Mouse (Mus musculus): ENCODE results near the gene 4930469K13Rik. TPM values are rescaled to one million over a fixed set of nuclear protein-coding genes. Genes with fewer than 3 reads are reported as not detected.

4930469K13Rik gene
- total RNA-seq, 2 experiments from 2014 or later = not detected

DNA sequence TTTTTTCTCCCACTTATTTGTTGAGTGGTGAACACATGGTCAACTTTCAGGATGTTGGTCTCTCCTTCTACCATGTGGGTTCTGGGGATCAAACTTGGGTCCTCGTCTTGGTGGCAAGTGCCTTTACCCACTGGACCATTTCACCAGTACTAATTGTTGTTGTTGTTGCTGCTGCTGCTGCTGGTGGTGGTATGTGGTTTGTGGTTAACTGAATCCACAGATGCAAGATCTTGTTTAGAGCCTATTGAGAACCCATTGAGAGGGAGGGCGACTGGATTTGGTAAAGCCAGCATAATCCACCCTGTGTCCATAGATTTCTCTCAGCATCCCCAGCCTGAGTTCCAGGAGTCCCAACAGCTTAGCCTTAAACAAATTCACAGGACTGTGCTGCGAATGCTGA lies 97.9 kb downstream of the 4930469K13Rik start:
- ATAC-seq (replicated peaks; ENCODE audit: low FRiP score, poor library complexity, severe bottlenecking) = no peak

DNA sequence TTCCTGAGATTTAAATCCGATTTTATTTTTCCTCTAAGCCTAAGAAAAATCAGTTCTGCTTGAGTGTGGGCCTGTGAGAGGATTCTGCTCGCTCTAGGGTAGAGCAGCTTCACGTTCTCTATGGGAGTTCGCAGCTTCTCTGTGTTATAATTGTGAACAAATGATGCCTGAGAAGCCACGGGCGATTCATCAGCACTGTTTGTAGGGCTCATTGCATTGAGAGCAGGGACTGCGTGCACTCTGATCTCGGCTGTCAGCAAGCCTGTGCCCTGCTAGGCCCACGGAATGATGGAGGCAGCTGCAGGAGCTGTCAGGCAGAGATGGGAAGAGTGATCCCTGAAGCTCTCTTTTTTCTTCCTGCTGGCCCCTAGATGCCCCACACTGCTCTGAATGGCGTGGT lies 100.1 kb downstream of the 4930469K13Rik start:
- ATAC-seq (replicated peaks; ENCODE audit: low FRiP score, poor library complexity, severe bottlenecking) = no peak

DNA sequence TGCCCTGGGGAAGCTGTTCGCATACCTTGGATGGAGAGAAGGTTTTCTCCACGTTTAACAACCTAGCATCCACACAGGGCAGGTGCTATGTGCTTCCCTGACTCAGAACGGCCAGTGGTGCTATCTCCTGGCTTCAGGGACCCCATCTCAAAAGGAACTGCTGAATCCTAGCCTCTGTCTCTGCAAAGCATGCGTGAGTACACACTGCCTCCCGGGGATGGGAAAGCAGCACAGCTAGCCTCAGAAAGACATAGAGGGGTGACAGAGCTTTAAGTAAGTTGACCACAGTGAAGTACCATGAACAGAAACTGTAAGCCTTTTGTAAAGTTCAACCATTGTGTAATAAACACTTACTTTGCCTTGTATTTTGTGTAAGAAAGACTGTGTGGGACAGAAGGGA lies 104.9 kb downstream of the 4930469K13Rik start:
- no peak for ATAC-seq (replicated peaks; ENCODE audit: low FRiP score, poor library complexity, severe bottlenecking)

DNA sequence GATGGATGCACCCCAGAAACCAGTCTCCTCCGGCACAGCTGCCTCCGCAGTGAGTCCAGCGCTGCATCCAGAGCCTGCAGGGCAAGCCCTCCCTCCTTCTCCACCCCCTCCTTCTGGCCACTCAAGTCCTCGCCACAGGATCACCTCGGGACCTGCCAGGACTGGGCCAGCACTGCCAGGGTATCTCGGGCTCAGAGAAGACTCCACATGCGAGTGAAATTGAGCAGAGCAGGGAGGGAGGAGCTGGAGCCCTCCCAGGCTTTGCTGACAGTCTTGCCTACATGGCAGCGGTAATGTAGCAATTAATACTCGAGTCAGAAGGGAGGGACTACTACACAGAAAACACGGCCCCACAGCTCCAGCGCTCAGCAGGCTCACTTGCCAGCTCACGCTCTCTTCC lies 105.4 kb downstream of the 4930469K13Rik start, which contains the start of gene Kcnip1:
Gene Kcnip1 (minus strand): TSS at position 215 of the 400 bp plus-strand sequence.
- ATAC-seq (replicated peaks; ENCODE audit: low FRiP score, poor library complexity, severe bottlenecking) = no peak

DNA sequence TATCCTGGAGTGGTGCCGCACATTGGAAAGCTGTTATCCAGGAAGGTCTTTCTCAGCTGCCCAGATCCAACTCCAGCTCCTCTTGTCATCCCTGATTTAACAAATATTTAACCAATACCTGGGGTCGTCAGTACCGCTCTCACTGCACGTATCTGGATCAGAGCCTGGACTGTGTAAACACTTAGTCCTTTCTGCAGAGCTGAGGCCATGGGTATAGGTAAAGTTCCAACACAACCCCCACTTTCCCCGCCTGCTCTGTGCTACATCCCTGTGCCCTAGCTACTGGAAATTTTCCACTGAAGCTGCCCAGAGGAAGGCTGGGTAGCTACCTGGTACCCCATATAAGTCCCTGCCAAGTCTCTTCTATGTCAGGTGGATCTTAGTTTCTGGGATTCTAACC lies 108.4 kb downstream of the 4930469K13Rik start:
- no peak for ATAC-seq (replicated peaks; ENCODE audit: low FRiP score, poor library complexity, severe bottlenecking)

DNA sequence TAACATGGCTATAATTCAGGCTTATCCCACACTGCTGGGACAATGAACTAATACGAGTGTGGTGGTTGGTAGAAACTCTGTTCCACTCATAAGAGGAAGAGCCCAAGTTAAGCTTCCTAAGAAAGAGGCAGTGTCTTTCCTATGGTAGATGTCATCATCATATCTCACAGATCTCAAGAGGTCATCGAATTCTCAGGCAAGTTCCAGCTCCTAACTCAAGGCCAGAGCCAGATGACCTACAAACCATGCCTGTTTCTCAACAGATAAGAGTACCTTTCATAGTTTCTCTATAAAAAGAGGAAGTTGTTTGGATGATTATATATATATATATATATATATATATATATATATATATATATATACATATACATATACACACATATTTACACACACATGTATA lies 111.8 kb downstream of the 4930469K13Rik start:
- no peak for ATAC-seq (replicated peaks; ENCODE audit: low FRiP score, poor library complexity, severe bottlenecking)

DNA sequence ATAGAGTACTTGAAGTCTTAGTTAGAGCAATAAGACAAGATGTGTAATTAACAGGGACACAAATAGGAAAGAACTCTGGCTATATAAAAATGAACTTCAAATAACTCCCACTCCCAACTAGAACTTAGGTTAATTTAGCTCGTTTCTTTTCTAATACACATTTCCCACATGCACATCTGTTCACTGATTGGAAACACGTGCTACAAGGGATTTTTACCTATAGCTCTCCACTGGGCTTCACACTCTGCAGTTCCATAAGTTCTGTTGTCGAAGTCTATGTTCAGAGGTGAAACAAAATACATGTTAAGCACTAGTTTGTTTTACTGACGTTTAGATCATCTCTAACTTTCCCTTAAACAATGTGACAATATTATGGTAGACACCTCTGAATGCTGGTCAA lies 118.2 kb downstream of the 4930469K13Rik start:
- ATAC-seq (replicated peaks; ENCODE audit: low FRiP score, poor library complexity, severe bottlenecking) = no peak

DNA sequence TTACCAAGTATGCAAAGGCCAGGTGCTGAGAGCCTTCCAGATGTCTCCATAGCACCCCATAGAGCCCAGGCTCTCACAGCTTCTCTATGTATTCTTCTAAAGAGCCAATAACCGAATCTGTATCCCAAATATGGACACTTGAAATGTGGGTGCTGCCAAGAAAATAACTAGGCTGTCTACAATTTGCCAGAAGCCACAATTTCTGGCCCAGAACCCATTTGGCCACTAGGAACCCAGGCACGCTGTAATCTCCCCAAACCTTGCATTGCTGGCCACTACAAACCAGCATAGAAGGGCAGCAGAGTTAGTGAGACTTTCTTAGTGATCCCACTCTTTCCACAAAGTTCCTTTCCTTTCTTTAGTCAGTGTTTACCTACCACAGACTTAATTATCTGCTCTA lies 123.2 kb downstream of the 4930469K13Rik start:
- ATAC-seq (replicated peaks; ENCODE audit: low FRiP score, poor library complexity, severe bottlenecking) = no peak

DNA sequence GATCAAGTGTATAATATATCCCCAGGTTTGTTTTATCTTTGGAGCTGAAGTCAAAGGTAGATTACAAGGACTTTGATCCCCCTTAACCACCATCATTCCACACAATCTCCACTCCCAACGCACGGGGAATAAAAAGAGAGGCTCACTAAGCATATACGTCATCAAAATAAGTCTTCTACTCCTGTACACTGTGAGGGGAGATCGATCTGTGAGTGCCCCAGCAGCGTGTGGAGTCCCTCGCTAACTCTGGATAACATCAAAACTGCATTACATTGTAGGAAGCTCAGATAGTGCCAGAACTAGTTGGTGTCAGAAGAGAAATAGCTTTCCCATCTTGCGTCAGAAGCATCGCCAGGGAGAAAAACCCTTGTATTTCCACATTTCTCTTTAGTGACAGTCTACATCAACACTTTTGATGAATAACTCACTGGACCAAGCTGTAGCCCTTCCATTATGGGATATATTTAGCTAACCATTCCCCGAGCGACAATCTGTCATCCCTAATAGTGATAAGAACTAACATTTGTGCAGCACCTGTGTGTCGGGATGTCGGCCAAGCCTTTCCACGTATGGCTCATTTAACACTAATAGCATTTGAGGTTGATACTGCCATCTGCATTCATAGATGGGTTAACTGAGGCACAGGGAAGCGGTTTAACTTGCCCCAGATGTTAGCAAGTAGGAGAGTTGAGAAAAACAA lies 123.9 kb downstream of the 4930469K13Rik start:
- ATAC-seq (replicated peaks; ENCODE audit: low FRiP score, poor library complexity, severe bottlenecking) = no peak

DNA sequence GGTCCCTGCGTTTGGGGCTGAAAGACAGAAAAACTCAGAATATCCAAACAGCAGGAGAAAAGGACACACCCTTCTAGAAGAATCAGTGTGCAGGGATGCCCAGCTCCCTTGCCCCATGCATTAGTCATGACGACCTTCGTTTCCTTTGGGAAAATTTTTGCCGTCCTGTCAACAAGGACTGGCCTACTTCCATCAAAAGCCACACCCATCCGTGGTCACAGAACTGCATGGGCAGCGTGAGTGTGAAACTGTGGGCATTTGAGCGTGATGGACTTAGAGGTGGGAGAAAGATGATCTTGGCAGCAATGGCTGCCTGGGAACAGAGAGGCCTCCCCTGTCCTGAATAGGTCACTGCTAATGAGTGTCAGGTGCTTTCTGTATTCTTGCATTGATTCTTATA lies 126.2 kb downstream of the 4930469K13Rik start:
- ATAC-seq (replicated peaks; ENCODE audit: low FRiP score, poor library complexity, severe bottlenecking) = no peak

DNA sequence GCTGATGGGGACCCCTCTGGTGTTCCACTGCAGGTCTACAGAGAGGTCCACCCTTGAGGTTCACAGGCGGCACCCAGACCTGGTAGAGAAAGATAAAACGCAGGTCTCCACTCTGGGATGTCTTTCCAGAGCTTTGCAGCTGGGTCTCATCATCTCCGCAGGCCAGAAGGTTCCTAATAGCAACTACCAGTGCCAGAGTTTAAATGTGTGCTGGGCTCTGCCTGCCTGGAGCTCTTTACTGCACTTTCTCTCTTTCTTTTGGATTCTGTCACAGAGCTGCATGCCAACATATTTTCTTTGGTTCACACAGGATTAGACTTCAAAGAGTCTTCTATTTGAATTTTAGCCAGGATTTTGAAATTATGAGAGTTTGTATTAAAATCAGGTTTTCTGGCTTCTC lies 129.2 kb downstream of the 4930469K13Rik start:
- ATAC-seq (replicated peaks; ENCODE audit: low FRiP score, poor library complexity, severe bottlenecking) = no peak

DNA sequence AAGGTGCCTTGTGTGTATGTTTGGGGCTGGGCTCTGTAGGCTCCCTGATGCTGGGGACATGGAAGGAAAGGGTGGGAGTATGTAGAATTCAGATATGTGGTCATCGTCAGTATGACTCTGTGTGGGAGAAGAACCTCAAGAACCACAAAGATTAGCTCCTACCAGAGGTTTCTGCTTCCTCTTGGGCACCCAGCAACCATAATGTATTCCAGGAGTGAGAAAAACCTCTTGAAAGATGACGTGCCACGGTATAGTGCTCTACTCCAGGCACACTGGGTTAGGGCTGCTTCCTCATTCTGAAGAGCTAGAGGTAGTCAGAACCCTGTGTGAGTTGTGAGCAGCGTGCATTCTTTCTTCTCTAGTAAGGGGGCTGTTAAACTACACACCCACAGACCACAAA lies 130.6 kb downstream of the 4930469K13Rik start:
- ATAC-seq (replicated peaks; ENCODE audit: low FRiP score, poor library complexity, severe bottlenecking) = no peak

DNA sequence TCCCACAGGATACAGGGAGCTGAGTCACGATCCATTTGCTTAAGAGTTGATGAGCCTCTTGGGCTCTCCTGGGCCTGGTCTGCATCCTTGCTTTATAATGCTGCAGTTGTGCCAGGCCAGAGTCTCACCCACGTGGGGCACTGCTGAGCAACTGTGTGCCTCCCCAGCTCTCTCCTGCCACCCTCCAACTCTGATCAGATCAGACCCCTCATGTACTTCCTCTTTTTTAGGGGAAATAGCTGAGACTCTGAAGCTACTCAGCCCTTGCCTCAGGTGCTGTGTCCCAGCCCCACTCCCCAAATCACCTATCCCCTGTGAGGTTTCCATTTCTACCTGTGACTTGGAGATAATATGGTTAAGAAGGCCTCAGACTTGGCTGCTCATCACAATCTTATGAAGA lies 133.0 kb downstream of the 4930469K13Rik start:
- no peak for ATAC-seq (replicated peaks; ENCODE audit: low FRiP score, poor library complexity, severe bottlenecking)

DNA sequence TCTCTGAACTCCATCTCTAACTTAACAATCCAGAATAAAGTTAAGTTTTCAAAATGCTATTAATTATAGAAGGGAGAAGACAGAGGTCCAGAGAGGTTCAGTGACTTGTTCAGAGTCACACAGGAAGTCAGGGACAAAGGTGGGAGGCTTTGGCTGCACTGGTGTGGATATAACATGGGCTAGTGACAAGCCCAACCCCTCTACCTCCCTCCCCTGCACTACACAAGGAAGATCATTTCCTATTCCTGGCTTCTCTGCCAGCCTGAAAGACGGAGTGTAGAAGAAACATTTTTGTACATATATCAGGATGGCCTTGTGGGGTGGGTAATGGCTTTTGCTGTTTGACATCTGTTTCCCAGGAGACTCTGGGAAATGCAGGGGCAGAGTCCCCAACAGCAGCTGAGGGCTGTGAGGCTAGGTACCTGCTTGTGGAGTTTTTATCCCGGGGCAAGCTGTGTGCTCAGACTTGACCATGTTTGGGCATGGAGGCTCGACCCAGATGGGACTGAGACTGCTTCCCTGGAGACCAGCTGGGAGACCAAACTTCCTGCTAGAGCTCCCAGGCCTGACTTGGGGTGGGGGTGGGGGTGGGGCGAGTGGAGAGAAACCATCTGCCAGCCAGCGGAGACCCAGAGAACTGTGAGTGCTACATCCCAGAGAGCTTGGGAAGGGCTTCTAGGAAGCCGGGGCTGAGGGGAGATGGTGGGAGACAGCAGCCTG lies 135.5 kb downstream of the 4930469K13Rik start, which contains the start of gene Kcnmb1:
Gene Kcnmb1 (plus strand): TSS at position 326 of the 720 bp plus-strand sequence.
- ATAC-seq (replicated peaks; ENCODE audit: low FRiP score, poor library complexity, severe bottlenecking) = no peak

DNA sequence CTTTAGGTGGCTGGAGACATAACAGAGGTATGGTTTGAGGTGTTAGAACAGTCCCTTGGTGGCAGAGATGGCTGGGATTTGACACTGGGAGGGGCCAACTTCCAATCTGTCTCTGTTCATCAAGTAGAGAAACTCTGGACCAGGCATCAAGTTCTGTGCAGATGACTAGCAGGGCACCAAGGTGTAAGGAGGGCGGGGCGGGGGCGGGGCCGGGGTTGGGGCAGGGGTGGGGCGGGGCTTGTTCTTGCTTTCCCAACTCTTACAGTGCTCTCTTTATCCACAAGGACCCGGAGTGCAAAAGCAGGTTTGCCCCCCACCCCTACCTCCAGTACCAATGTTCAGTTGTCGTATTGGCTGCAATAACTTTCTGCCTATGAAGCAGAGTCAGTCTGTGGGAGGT lies 136.2 kb downstream of the 4930469K13Rik start:
- ATAC-seq (replicated peaks; ENCODE audit: low FRiP score, poor library complexity, severe bottlenecking) = no peak

DNA sequence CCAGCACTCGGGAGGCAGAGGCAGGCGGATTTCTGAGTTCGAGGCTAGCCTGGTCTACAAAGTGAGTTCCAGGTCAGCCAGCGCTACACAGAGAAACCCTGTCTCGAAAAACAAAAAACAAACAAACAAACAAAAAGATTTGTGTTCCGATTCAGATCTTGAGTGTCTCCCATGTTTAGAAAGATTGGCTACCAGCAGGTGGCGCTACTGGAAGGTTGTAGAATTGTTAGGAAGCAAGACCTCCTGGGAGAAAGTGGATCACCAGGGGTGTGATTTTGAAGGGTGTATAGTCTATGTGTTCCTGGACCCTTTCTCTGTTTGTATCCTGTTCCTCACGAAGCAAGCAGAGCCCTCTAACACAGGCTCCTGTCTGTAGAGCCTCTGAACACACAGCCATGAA lies 139.6 kb downstream of the 4930469K13Rik start:
- ATAC-seq (replicated peaks; ENCODE audit: low FRiP score, poor library complexity, severe bottlenecking) = no peak

DNA sequence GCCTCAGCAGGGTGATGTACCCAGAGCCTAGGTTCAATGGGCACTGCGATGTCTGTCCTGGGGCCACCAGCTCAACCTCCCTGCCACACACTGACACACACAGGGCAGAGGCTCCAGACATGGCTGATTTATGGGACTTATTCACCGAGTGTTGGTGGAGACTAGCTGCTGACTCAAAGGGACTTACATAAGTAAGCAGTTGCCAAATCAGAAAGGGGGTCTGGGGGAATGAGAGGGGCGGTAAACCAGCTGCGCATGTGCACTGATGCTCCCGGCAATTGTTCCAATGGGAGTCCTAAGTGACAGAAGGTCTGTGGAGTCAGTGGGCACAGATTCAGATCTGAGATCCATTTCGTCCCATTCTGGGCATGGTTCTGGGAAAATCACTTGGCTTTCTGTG lies 140.8 kb downstream of the 4930469K13Rik start:
- no peak for ATAC-seq (replicated peaks; ENCODE audit: low FRiP score, poor library complexity, severe bottlenecking)

DNA sequence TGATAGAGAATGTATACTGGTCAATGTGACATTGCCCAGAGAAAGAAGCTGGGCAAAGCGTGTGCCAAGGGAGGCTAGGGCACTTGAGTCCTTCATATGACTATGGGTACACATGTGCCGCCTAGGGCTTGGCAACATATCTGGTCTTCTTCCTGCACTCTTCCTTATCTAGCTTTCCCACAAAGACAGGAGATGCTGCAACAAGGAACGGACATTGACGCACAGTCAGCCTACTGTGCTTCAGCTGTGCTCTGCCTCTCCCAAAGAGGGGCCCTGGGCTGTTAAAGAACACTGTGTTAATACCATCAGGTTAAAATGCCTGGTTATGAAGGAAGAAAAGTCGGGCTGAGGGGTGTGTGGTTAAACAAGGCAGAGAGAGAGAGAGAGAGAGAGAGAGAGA lies 141.7 kb downstream of the 4930469K13Rik start:
- no peak for ATAC-seq (replicated peaks; ENCODE audit: low FRiP score, poor library complexity, severe bottlenecking)

DNA sequence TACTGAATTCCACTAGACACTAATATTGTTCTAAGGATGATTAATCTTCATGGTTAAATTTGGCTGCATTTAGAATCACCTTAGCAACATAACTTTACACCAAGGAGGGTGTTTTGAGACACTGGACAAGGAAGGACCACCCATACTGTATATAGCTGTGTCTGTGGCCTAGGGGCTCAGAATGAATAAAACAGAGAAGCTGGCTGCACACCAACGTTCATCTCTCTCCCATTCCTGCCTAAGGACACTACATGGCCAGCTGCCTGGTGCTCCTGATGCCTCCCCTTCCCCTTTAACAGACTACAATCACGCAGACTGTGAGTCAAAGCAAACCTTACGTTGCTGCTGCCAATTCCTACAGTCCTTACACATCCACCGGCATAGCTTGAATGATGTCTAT lies 142.4 kb downstream of the 4930469K13Rik start:
- ATAC-seq (replicated peaks; ENCODE audit: low FRiP score, poor library complexity, severe bottlenecking) = no peak

DNA sequence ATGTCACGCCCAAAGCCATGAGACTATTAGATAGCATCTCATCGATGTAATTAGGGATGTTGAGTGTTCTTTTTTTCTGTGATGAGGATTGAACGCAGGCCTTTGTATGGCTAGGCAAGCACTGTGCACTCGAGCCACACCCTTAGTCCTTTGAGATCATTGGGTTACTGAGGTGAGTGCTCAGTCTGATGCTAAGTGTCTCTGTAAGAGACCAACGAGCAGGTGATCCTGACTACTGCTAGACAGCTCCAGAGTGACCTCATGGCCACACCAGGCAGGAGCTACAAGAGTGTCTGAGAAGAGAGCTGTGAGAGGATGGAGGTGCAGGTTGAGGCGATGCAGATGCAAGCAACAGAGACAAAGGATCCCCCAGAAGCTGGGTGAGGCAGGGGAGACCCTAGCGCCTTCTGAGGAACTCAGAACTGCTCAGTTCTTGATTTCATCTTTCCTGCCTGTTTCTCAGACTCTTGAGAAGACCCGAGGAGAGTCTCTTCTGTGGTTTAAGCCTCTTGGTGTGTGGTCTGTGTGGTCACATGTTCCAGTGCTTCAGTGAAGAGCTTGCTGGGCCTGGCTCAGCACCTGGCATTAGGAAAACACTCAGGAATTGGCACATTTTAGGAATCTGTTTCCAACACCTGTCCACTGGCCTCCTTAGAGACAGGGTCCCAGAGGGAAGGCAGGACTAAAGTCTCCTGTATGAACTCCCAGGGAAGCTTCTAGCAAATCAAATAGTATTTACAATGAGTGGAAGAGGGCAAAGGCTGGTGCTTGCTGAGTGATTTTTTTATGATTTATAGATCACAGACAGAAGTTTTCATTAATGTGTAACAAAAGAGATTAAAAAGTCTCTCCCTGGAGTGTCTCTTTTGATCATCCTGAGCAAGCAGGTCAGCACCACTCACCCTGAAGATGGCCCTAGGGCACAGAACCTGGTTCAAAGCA lies 146.4 kb downstream of the 4930469K13Rik start:
- ATAC-seq (replicated peaks; ENCODE audit: low FRiP score, poor library complexity, severe bottlenecking) = no peak
